In genomic region chr5:143974931-143975630, GRCm38 (mm10) we compare ENCODE assay signal across 8 mouse cellular contexts. TPM values are rescaled to one million over a fixed set of nuclear protein-coding genes. Genes with fewer than 3 reads are reported as not detected.
DNase-seq lines count a peak whose midpoint lies in the region; ATAC-seq and TF ChIP-seq lines count a peak whose summit lies in the region.

No protein-coding gene starts in this region.

- WGBS in embryonic facial prominence, embryonic 11.5 days = 45% methylated on average over 4 of the region's 4 CpGs
- WGBS in heart, adult 2 months = 48% methylated on average over 4 of the region's 4 CpGs
- 47% methylated on average over 4 of the region's 4 CpGs for WGBS in limb, embryonic 14.5 days
- 50% methylated on average over 4 of the region's 4 CpGs for WGBS in midbrain, postnatal 0 days

- TF ChIP-seq POLR2A in heart, adult 2 months (IDR thresholded peaks at IDR 0.05; ENCODE audit: insufficient read depth, low read depth, low read length) = no peak
- TF ChIP-seq POLR2A in limb, embryonic 14.5 days (IDR thresholded peaks at IDR 0.05; ENCODE audit: borderline replicate concordance, extremely low read depth, insufficient read depth, insufficient read length) = no peak

- TF ChIP-seq CTCF in heart, adult 2 months (IDR thresholded peaks at IDR 0.05) = peak; percentile 91
- TF ChIP-seq CTCF in midbrain, postnatal 0 days (IDR thresholded peaks at IDR 0.05) = peak; percentile 78

- intact Hi-C loops in heart, adult 2 months (cut with DNase I) = loop anchor here (5.0 kb wide), 1 partner anchor 243 kb away; the partner anchor contains the start of gene Usp42

- no peaks in the 10 kb centered on the region for H3K27me3 ChIP-seq in embryonic facial prominence, embryonic 11.5 days (ENCODE audit: control insufficient read depth, insufficient read depth, low read length)
- H3K27me3 ChIP-seq in heart, adult 2 months (ENCODE audit: control insufficient read depth, insufficient read depth, low read length) = no peaks in the 10 kb centered on the region
- no peaks in the 10 kb centered on the region for H3K27me3 ChIP-seq in limb, embryonic 14.5 days (ENCODE audit: control insufficient read depth, insufficient read depth, low read length)
- H3K27me3 ChIP-seq in midbrain, postnatal 0 days (ENCODE audit: insufficient read depth, low read length) = no peaks in the 10 kb centered on the region
- no peaks in the 10 kb centered on the region for H3K27me3 ChIP-seq in splenic B cell, adult 2 months (ENCODE audit: control insufficient read depth, insufficient read depth, low read length, poor library complexity, severe bottlenecking)

- H3K4me2 ChIP-seq in embryonic facial prominence, embryonic 11.5 days (ENCODE audit: low read depth, low read length) = no peak overlapping the region
- no peak overlapping the region for H3K4me2 ChIP-seq in limb, embryonic 14.5 days (replicated peaks; ENCODE audit: low read depth, low read length, severe bottlenecking)
- no peak overlapping the region for H3K4me2 ChIP-seq in midbrain, postnatal 0 days (ENCODE audit: low read depth, low read length, poor library complexity, severe bottlenecking)

- no peaks in the 10 kb centered on the region for H3K36me3 ChIP-seq in embryonic facial prominence, embryonic 11.5 days (replicated peaks; ENCODE audit: control insufficient read depth, insufficient read depth, low read depth, low read length)
- no peaks in the 10 kb centered on the region for H3K36me3 ChIP-seq in heart, adult 2 months (ENCODE audit: control insufficient read depth, insufficient read depth, low read length)
- H3K36me3 ChIP-seq in limb, embryonic 14.5 days (ENCODE audit: control insufficient read depth, insufficient read depth, low read length) = no peaks in the 10 kb centered on the region
- H3K36me3 ChIP-seq in midbrain, postnatal 0 days (ENCODE audit: insufficient read depth, low read length) = no peaks in the 10 kb centered on the region
- H3K36me3 ChIP-seq in splenic B cell, adult 2 months (ENCODE audit: control insufficient read depth, insufficient read depth, low read length, poor library complexity, severe bottlenecking) = no peaks in the 10 kb centered on the region

- ATAC-seq in embryonic facial prominence, embryonic 11.5 days (replicated peaks; ENCODE audit: insufficient number of reproducible peaks, low FRiP score, low TSS enrichment, low read depth) = 0 out of 2 replicates have a peak, but pooled peaks have one; percentile 49
- ATAC-seq in limb, embryonic 14.5 days (ENCODE audit: low FRiP score, low read depth) = peak; percentile 47
- no peak; the same call in 1 of the 2 replicates for ATAC-seq in midbrain, postnatal 0 days (ENCODE audit: low FRiP score)

- H3K79me2 ChIP-seq in heart, adult 2 months (replicated peaks; ENCODE audit: control insufficient read depth, insufficient read depth, low read length) = no peaks in the 10 kb centered on the region

- no peaks in the 10 kb centered on the region for H3K9me3 ChIP-seq in embryonic facial prominence, embryonic 11.5 days (replicated peaks; ENCODE audit: control insufficient read depth, low read length)
- no peaks in the 10 kb centered on the region for H3K9me3 ChIP-seq in limb, embryonic 14.5 days (ENCODE audit: control insufficient read depth, low read length)
- no peaks in the 10 kb centered on the region for H3K9me3 ChIP-seq in midbrain, postnatal 0 days (ENCODE audit: low read length)

- H3K27ac ChIP-seq in embryonic facial prominence, embryonic 11.5 days (replicated peaks; ENCODE audit: low read depth, low read length) = no peak overlapping the region
- H3K27ac ChIP-seq in heart, adult 2 months = no peak overlapping the region
- no peak overlapping the region for H3K27ac ChIP-seq in limb, embryonic 14.5 days (replicated peaks; ENCODE audit: low read depth, low read length)
- no peak overlapping the region for H3K27ac ChIP-seq in midbrain, postnatal 0 days (ENCODE audit: low read depth, low read length)

- 0 out of 2 replicates have a peak, but pooled peaks have one; percentile 23 for TF ChIP-seq EP300 in heart, adult 2 months (IDR thresholded peaks at IDR 0.05; ENCODE audit: insufficient read depth, low read depth, low read length)

- H3K9ac ChIP-seq in embryonic facial prominence, embryonic 11.5 days (replicated peaks; ENCODE audit: low read length) = no peak overlapping the region
- no peak overlapping the region for H3K9ac ChIP-seq in heart, adult 2 months (ENCODE audit: low read depth, low read length)
- H3K9ac ChIP-seq in limb, embryonic 14.5 days (ENCODE audit: low read depth, low read length, severe bottlenecking) = no peak overlapping the region
- no peak overlapping the region for H3K9ac ChIP-seq in midbrain, postnatal 0 days (replicated peaks; ENCODE audit: low read length, poor library complexity, severe bottlenecking)

- peak; percentile 67 for DNase-seq in CD4-positive helper T cell, adult 2 months (ENCODE audit: low read depth, low spot score)
- peak; percentile 83 for DNase-seq in adrenal gland, postnatal 14 days
- peak; percentile 76 for DNase-seq in embryonic facial prominence, embryonic 11.5 days (ENCODE audit: low spot score)
- peak; percentile 60 to 64 for DNase-seq in heart, adult 2 months
- peak; percentile 28 for DNase-seq in kidney, adult 11 months
- peak; percentile 53 for DNase-seq in limb, embryonic 14.5 days (ENCODE audit: low spot score)
- DNase-seq in midbrain, postnatal 0 days (ENCODE audit: low spot score) = peak; percentile 55
- DNase-seq in splenic B cell, adult 2 months (ENCODE audit: low read depth, low spot score) = peak; percentile 86

- no peaks in the 10 kb centered on the region for H3K4me1 ChIP-seq in embryonic facial prominence, embryonic 11.5 days (ENCODE audit: control insufficient read depth, insufficient read depth, low read length)
- no peaks in the 10 kb centered on the region for H3K4me1 ChIP-seq in heart, adult 2 months (ENCODE audit: control insufficient read depth, insufficient read depth, low read length)
- no peaks in the 10 kb centered on the region for H3K4me1 ChIP-seq in limb, embryonic 14.5 days (ENCODE audit: control insufficient read depth, insufficient read depth, low read length)
- H3K4me1 ChIP-seq in midbrain, postnatal 0 days (ENCODE audit: insufficient read depth, low read length) = no peaks in the 10 kb centered on the region

- H3K4me3 ChIP-seq in embryonic facial prominence, embryonic 11.5 days (ENCODE audit: low read depth, low read length) = no peak overlapping the region
- no peak overlapping the region for H3K4me3 ChIP-seq in heart, adult 2 months
- no peak overlapping the region for H3K4me3 ChIP-seq in limb, embryonic 14.5 days (replicated peaks; ENCODE audit: low read length)
- no peak overlapping the region for H3K4me3 ChIP-seq in midbrain, postnatal 0 days (ENCODE audit: low read depth, low read length)

RNA-seq across cellular contexts. Expression of gene Ccz1, which starts 39.6 kb away (rescaled TPM):
- 47.6 and 59.7 TPM in 2 replicates for total RNA-seq in adrenal gland, postnatal 14 days (2021)
- 110 and 117 TPM in 2 replicates for polyA plus RNA-seq in embryonic facial prominence, embryonic 11.5 days (2014; fragmentation: Nextera tagmentation; extraction: Ambion mirVana)
- 10 to 100 TPM; 25.0 to 29.6 TPM for total RNA-seq in heart, adult 2 months (2021)
- polyA plus RNA-seq in heart, adult 2 months (2012; rRNA removed) = 9.3 and 16.7 TPM in 2 replicates
- 39.9 and 48.2 TPM in 2 replicates for polyA plus RNA-seq in limb, embryonic 14.5 days (2012; rRNA removed)
- 72.7 and 77.1 TPM in 2 replicates for polyA plus RNA-seq in limb, embryonic 14.5 days (2014; fragmentation: Nextera tagmentation; extraction: Ambion mirVana)
- total RNA-seq in midbrain, postnatal 0 days (2014; rRNA removed) = 46.9 and 72.6 TPM in 2 replicates
- 69.3 and 70.3 TPM in 2 replicates for polyA plus RNA-seq in midbrain, postnatal 0 days (2015; fragmentation: Nextera tagmentation; extraction: Ambion mirVana)

RNA-seq across cellular contexts. Expression of gene Rsph10b, which starts 42.2 kb away (rescaled TPM):
- total RNA-seq in adrenal gland, postnatal 14 days (2021) = 1.3 and 1.7 TPM in 2 replicates
- polyA plus RNA-seq in embryonic facial prominence, embryonic 11.5 days (2014; fragmentation: Nextera tagmentation; extraction: Ambion mirVana) = 0.42 and 1.2 TPM in 2 replicates
- total RNA-seq in heart, adult 2 months (2021) = under 1 TPM in 1 of 2 experiments, not detected in 1; 0.30 TPM
- polyA plus RNA-seq in heart, adult 2 months (2012; rRNA removed) = 0.47 and 0.50 TPM in 2 replicates
- polyA plus RNA-seq in limb, embryonic 14.5 days (2012; rRNA removed) = 2.6 and 4.4 TPM in 2 replicates
- polyA plus RNA-seq in limb, embryonic 14.5 days (2014; fragmentation: Nextera tagmentation; extraction: Ambion mirVana) = 2.8 and 3.2 TPM in 2 replicates
- total RNA-seq in midbrain, postnatal 0 days (2014; rRNA removed) = 4.1 and 5.8 TPM in 2 replicates
- polyA plus RNA-seq in midbrain, postnatal 0 days (2015; fragmentation: Nextera tagmentation; extraction: Ambion mirVana) = 4.2 and 6.8 TPM in 2 replicates

RNA-seq across cellular contexts. Expression of gene Gm42421, which starts 47.1 kb away (rescaled TPM):
- total RNA-seq in adrenal gland, postnatal 14 days (2021) = not detected in 2 replicates
- polyA plus RNA-seq in embryonic facial prominence, embryonic 11.5 days (2014; fragmentation: Nextera tagmentation; extraction: Ambion mirVana) = 0.53 and 0.81 TPM in 2 replicates
- total RNA-seq in heart, adult 2 months (2021) = not detected
- polyA plus RNA-seq in heart, adult 2 months (2012; rRNA removed) = 0.18 and 0.32 TPM in 2 replicates
- polyA plus RNA-seq in limb, embryonic 14.5 days (2012; rRNA removed) = 1.6 TPM in 2 replicates
- polyA plus RNA-seq in limb, embryonic 14.5 days (2014; fragmentation: Nextera tagmentation; extraction: Ambion mirVana) = 0.76 and 1.6 TPM in 2 replicates
- total RNA-seq in midbrain, postnatal 0 days (2014; rRNA removed) = 0.76 TPM in 1 of 2 replicates, not detected in the other
- polyA plus RNA-seq in midbrain, postnatal 0 days (2015; fragmentation: Nextera tagmentation; extraction: Ambion mirVana) = 1.1 and 2.4 TPM in 2 replicates

RNA-seq across cellular contexts. Expression of gene Ocm, which starts 51.4 kb away (rescaled TPM):
- total RNA-seq in adrenal gland, postnatal 14 days (2021) = not detected in 2 replicates
- not detected in 2 replicates for polyA plus RNA-seq in embryonic facial prominence, embryonic 11.5 days (2014; fragmentation: Nextera tagmentation; extraction: Ambion mirVana)
- not detected for total RNA-seq in heart, adult 2 months (2021)
- polyA plus RNA-seq in heart, adult 2 months (2012; rRNA removed) = not detected in 2 replicates
- not detected in 2 replicates for polyA plus RNA-seq in limb, embryonic 14.5 days (2012; rRNA removed)
- not detected in 2 replicates for polyA plus RNA-seq in limb, embryonic 14.5 days (2014; fragmentation: Nextera tagmentation; extraction: Ambion mirVana)
- not detected in 2 replicates for total RNA-seq in midbrain, postnatal 0 days (2014; rRNA removed)
- polyA plus RNA-seq in midbrain, postnatal 0 days (2015; fragmentation: Nextera tagmentation; extraction: Ambion mirVana) = 0.25 and 0.43 TPM in 2 replicates

Comparison
In these comparisons a context has a peak if more than half of its experiments do, and no peak if none do; other contexts are left out.
1. DNase-seq: peak in every context shown above with its lines; median percentile 86 in splenic B cell, adult 2 months; 83 in adrenal gland, postnatal 14 days; 76 in embryonic facial prominence, embryonic 11.5 days; 67 in CD4-positive helper T cell, adult 2 months; 62 in heart, adult 2 months; 55 in midbrain, postnatal 0 days; 53 in limb, embryonic 14.5 days; 28 in kidney, adult 11 months.